ENCODE assay signal across 8 mouse cellular contexts in the genomic region with DNA sequence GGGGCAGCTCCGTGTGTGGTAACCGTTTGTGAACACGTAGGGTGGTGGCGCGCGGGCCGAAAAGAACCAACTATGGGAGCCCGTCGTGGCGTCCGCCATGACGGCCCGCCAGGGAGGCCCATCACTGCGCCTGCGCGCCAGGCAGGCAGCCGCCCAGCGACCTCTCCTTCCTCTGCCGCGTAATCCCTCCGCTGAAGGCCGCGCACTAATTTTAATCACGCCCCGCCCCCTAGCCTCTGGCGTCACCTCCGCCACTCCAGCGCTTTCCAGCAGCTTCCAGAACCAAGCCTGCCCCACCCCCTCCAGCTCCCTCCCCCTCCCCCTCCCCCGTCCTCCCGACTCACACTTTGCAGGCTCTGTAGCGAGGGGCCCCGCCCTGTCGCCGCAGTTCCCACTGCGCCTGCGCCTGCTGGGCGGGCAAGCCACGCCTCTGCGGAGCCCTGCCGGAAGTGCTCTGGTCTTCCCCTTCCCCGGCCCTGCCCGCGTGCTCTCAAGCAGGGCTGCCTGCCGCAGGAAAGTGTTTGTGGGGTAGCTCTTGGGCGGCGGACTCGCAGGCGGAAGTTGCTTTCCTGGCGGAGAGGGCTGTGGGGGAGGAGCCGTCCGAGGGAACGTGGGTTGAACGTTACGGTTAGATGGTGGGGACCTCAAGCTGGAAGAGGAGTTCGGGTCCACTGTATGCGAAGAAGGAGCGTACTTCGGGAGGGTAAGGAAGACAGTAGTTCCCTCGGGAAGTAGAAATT. TPM values are rescaled to one million over a fixed set of nuclear protein-coding genes. Genes with fewer than 3 reads are reported as not detected.
DNase-seq lines count a peak whose midpoint lies in the region; ATAC-seq lines count a peak whose summit lies in the region.

A gene (plus strand): TSS at position 247 of the 740 bp plus-strand sequence.
A gene (minus strand): TSS at position 386 of the 740 bp plus-strand sequence.

- ATAC-seq in heart, embryonic 13.5 days (ENCODE audit: extremely low read depth, insufficient number of reproducible peaks, low FRiP score, low TSS enrichment), result peak; percentile 99
- peak; percentile 94 for ATAC-seq in liver, embryonic 12.5 days
- ATAC-seq in stomach, embryonic 15.5 days (ENCODE audit: insufficient read depth, low FRiP score, low read depth), result peak; percentile 98

- no peaks in the 10 kb centered on the region for H3K27me3 ChIP-seq in heart, embryonic 13.5 days (replicated peaks)
- no peaks in the 10 kb centered on the region for H3K27me3 ChIP-seq in liver, embryonic 12.5 days (replicated peaks)
- no peaks in the 10 kb centered on the region for H3K27me3 ChIP-seq in stomach, embryonic 15.5 days (replicated peaks)

- H3K27ac ChIP-seq in brown adipose tissue, adult 24 weeks (replicated peaks; ENCODE audit: low read depth, low read length), result peak within 1 kb of the TSS; percentile 98
- peak within 1 kb of the TSS; percentile 95 for H3K27ac ChIP-seq in heart, embryonic 13.5 days (replicated peaks)
- H3K27ac ChIP-seq in liver, embryonic 12.5 days, result peak within 1 kb of the TSS; percentile 98
- peak within 1 kb of the TSS; percentile 96 for H3K27ac ChIP-seq in stomach, embryonic 15.5 days

- H3K4me2 ChIP-seq in heart, embryonic 13.5 days, result peak within 1 kb of the TSS; percentile 82
- peak within 1 kb of the TSS; percentile 75 for H3K4me2 ChIP-seq in liver, embryonic 12.5 days
- peak within 1 kb of the TSS; percentile 79 for H3K4me2 ChIP-seq in stomach, embryonic 15.5 days

- peaks cover 21% of the 10 kb centered on the region for H3K36me3 ChIP-seq in heart, embryonic 13.5 days
- H3K36me3 ChIP-seq in liver, embryonic 12.5 days, result peaks cover 28% of the 10 kb centered on the region
- peaks cover 4% of the 10 kb centered on the region; the same call in 1 of the 2 replicates for H3K36me3 ChIP-seq in stomach, embryonic 15.5 days

- peak; percentile 99 for DNase-seq in CD4-positive, CD25-positive, alpha-beta regulatory T cell, adult 2 months (ENCODE audit: low read depth, low spot score)
- peak; percentile 70 for DNase-seq in fat pad, adult 2 months (ENCODE audit: extremely low read depth, low read depth, low spot score)
- peak; percentile 99 for DNase-seq in kidney, postnatal 10 days
- peak; percentile 100 for DNase-seq in natural killer cell, adult 2 months (ENCODE audit: low spot score in 2 of 2)

- no peaks in the 10 kb centered on the region for H3K4me1 ChIP-seq in brown adipose tissue, adult 24 weeks (ENCODE audit: control insufficient read depth, insufficient read depth, insufficient read length, low read length)
- peaks cover 29% of the 10 kb centered on the region for H3K4me1 ChIP-seq in heart, embryonic 13.5 days
- H3K4me1 ChIP-seq in liver, embryonic 12.5 days, result peaks cover 33% of the 10 kb centered on the region
- H3K4me1 ChIP-seq in stomach, embryonic 15.5 days, result peaks cover 17% of the 10 kb centered on the region; the same call in 1 of the 2 replicates

- H3K4me3 ChIP-seq in brown adipose tissue, adult 24 weeks (ENCODE audit: insufficient read depth, low read depth, low read length), result peak within 1 kb of the TSS; percentile 91
- H3K4me3 ChIP-seq in heart, embryonic 13.5 days, result peak within 1 kb of the TSS; percentile 87
- H3K4me3 ChIP-seq in liver, embryonic 12.5 days, result peak within 1 kb of the TSS; percentile 73
- H3K4me3 ChIP-seq in stomach, embryonic 15.5 days (replicated peaks), result peak within 1 kb of the TSS; percentile 86

- WGBS in heart, embryonic 13.5 days, result 1% methylated on average over 59 of the region's 59 CpGs
- under 1% methylated on average over 59 of the region's 59 CpGs for WGBS in liver, embryonic 12.5 days (ENCODE audit: insufficient replicate concordance)
- under 1% methylated on average over 57 of the region's 59 CpGs for WGBS in stomach, embryonic 15.5 days

- H3K9me3 ChIP-seq in heart, embryonic 13.5 days, result no peaks in the 10 kb centered on the region
- H3K9me3 ChIP-seq in liver, embryonic 12.5 days (replicated peaks), result no peaks in the 10 kb centered on the region
- H3K9me3 ChIP-seq in stomach, embryonic 15.5 days, result no peaks in the 10 kb centered on the region

- peak within 1 kb of the TSS; percentile 94 for H3K9ac ChIP-seq in heart, embryonic 13.5 days
- peak within 1 kb of the TSS; percentile 91 for H3K9ac ChIP-seq in liver, embryonic 12.5 days
- H3K9ac ChIP-seq in stomach, embryonic 15.5 days, result peak within 1 kb of the TSS; percentile 76

RNA-seq across cellular contexts. Expression of the first gene that starts in this region (rescaled TPM):
- polyA plus RNA-seq in brown adipose tissue, adult 24 weeks (2012; ENCODE audit: insufficient read depth, insufficient read length, missing spikeins), result 12.2 and 20.9 TPM in 2 replicates
- polyA plus RNA-seq in heart, embryonic 13.5 days (2015; fragmentation: Nextera tagmentation; extraction: Ambion mirVana), result 29.4 and 30.1 TPM in 2 replicates
- polyA plus RNA-seq in liver, embryonic 12.5 days (2016; fragmentation: Nextera tagmentation; extraction: Ambion mirVana), result 32.5 and 37.1 TPM in 2 replicates
- polyA plus RNA-seq in stomach, embryonic 15.5 days (2015; fragmentation: Nextera tagmentation; extraction: Ambion mirVana), result 32.0 and 37.0 TPM in 2 replicates

RNA-seq across cellular contexts. Expression of the second gene that starts in this region (rescaled TPM):
- polyA plus RNA-seq in brown adipose tissue, adult 24 weeks (2012; ENCODE audit: insufficient read depth, insufficient read length, missing spikeins), result 51.1 and 59.6 TPM in 2 replicates
- 675 and 751 TPM in 2 replicates for polyA plus RNA-seq in heart, embryonic 13.5 days (2015; fragmentation: Nextera tagmentation; extraction: Ambion mirVana)
- 682 and 741 TPM in 2 replicates for polyA plus RNA-seq in liver, embryonic 12.5 days (2016; fragmentation: Nextera tagmentation; extraction: Ambion mirVana)
- polyA plus RNA-seq in stomach, embryonic 15.5 days (2015; fragmentation: Nextera tagmentation; extraction: Ambion mirVana), result 1,196 and 1,237 TPM in 2 replicates

Comparison
In these comparisons a context has a peak if more than half of its experiments do, and no peak if none do; other contexts are left out.
1. Peak in every context shown above with its lines: DNase-seq, ATAC-seq, H3K4me3 ChIP-seq and H3K27ac ChIP-seq.
2. RNA of the second gene that starts in this region (polyA plus RNA-seq): 1,196 to 1,237 TPM in stomach, embryonic 15.5 days, 682 to 741 TPM in liver, embryonic 12.5 days and 675 to 751 TPM in heart, embryonic 13.5 days; 51.1 to 59.6 TPM in brown adipose tissue, adult 24 weeks; every median in the first group is over 10 times any median in the second.